Mouse (Mus musculus): ENCODE measurements around the gene Mmp20.

Gene Mmp20

DNA sequence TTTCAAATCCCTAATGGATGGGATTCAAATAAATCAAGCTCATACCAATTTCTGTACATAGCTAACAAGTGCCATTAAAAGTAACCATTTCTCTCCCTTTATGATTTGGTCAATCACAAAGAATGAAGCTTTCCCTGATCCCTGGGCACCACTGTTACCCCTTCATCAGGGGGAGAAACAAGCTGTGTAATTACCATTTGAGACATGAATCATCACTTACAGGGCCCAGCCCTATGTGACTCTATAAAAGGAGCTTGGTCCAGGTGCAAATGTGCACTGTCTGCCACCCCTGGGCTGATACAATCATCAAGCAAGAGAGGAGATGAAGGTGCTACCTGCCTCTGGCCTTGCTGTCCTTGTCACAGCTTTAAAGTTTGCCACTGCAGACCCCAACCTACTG is at the start of gene Mmp20:
Gene Mmp20 (plus strand): TSS at position 301 of the 400 bp plus-strand sequence.
- no peak for DNase-seq (ENCODE audit: low read depth, low spot score)

DNA sequence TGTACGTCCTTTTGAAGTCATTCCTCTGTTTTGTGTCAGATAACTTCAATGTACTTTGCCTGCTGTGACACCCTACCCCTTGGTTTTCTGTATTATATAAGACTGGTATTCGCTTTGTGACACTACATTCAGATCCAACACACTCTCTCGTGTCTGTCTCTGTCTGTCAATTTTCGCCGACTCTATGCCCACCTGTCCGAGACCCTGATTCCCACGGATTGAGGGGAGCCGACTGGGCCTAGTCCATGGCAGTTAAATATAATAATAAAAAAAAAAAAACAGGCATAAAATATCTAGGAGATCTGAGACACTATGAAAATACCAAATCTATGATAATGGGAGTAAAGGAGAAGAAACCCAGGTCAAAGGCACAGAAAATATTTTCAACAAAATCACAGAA is 38.0 kb upstream of the Mmp20 start:
- DNase-seq (ENCODE audit: low read depth, low spot score) = no peak

DNA sequence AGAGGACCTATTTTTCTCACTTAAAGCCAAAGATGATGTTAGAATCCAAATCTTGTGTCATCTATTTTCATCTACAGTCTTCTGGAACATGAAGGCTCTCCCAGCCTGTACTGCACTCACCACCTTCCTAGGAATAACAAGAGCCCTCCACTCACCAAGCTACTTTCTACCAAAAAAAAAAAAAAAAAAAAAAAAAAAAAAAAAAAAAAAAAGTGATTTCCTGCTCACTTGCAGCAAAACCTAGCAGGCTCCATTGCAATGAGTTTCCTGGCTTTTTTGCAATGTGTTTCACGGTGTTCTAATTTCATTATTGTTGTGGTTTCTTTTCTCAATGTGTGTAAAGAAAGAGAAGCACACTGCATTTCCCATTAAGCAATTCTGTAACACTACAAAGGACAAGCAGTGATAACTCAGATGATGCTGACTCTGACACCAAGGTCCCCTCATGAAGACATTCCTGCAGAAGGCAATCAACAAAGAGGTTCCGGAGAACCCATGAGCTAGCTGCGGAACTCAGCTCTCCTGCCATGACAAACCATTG is 34.7 kb upstream of the Mmp20 start:
- no peak for DNase-seq (ENCODE audit: low read depth, low spot score)

DNA sequence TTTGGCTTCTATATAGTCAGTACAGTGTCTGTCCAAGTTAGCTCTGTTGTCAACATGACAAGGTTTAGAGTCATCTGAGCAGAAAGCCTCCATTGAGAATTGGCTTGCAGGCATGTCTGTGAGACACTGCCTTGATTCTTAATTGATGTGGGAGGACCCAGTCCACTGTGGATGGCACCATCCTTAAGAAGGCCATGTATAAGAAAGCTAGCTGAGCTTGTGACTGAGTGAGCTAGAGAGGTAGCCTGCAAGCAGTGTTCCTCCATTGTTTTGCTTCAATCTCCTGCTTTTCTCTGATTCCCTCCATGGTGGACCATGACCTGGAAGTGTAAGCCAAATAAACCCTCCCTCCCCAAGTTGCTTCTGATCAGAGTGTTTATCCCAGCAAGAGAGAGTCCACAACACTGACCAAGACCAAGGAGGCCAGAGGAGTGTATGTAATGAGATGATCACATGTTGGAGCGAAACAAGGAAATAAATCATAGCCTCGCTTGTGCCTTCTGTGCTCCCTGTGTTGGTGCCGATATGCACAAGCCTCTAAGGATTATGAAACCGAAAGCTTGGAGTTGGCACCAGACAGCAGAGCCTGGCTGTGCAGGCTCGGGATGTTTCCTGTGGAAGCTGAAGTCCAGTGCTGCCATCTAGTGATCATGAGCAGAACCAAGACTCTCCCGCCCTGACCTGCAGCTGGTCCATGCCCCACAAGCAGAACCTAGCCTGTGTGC is 33.1 kb upstream of the Mmp20 start:
- peak; percentile 83 for DNase-seq (ENCODE audit: low read depth, low spot score)

DNA sequence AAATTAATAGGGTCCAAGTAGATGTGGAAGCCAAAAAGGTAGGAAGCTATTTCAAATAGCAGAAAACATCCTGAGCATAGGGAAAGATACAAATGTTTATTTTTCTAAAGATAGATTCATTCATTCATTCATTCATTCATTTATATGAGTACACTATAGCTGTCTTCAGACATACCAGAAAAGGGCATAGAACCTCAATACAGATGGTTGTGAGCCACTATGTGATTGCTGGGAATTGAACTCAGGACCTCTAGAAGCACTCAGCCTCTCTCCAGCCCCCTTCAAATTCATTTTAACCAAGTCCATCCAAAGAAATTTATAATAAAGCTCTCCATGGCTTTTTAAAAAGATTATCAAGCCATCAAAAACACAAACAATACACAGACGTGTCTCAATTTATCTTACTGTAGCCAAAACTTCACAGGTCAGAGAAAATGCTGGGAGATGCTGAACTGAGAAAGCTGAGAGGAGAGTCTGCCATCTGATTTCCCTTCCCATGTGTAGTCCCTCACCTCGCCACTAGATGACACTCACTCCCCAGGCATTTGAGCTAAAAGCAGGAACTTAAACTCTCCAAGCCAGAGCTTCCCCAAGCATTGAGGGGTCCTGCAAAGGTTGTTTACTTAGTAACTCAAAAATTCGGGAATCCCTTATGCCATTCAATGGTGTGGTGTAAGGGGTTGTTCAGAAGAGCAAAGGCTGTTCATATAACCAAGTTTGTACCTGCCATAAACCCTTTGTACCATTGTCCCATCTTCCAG is 24.9 kb upstream of the Mmp20 start:
- peak; percentile 73 for DNase-seq (ENCODE audit: low read depth, low spot score)

DNA sequence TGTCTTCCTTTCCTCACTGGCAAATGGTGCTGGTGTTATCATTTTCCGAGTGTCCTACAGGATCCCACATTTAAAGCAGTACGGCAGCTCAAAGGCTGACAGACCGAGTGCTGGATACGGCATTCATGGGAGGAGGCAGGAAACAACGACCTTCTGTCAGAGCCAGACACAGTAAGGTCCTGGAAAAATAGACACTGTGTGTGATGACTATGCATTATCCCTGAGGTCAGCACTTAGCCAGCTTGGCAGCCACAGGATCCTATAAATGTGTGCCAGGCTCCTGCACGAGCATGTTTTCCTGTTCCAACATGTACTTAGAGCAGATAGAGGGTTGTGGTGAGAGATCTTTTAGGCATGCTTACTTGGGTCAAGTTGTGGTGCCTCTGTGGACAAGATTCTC is 24.0 kb upstream of the Mmp20 start:
- no peak for DNase-seq (ENCODE audit: low read depth, low spot score)

DNA sequence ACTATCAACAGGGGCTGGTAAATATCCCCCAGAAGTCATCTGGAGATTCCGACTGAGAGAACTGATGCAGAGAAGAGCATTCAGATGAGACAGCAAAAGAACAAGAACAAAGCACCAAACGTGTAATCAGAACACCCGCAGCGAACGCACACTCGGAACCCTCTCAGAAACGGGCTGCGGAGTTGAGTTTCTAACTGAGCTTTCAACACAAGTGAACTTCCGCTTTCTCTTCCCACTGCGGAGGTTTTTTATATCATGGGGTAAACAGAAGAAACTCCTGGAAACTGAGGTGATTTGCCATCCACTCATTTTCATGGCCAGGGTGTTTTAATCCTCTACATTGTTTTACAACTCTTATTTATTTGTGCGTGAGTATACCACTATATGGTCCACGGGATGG is 22.4 kb upstream of the Mmp20 start:
- no peak for DNase-seq (ENCODE audit: low read depth, low spot score)

DNA sequence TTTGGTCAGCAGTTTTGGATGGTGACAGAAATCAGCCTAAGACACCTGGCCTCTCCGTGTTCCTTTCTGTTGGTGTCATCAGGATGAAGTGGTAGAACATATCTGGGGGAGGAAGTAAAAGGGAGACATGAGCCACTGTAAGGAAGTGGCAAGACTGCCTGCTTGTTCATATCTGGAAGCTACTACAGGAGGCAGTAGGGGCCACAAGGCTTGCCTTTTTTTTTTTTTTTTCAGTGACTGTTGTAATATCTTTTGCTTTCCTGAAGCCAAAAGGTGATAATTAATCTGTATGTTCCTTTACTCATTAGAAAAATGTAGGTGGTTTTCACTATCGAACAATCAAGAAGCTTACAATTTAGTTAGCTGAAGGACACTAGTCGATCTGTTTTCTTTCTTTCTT is 5.4 kb upstream of the Mmp20 start:
- no peak for DNase-seq (ENCODE audit: low read depth, low spot score)

DNA sequence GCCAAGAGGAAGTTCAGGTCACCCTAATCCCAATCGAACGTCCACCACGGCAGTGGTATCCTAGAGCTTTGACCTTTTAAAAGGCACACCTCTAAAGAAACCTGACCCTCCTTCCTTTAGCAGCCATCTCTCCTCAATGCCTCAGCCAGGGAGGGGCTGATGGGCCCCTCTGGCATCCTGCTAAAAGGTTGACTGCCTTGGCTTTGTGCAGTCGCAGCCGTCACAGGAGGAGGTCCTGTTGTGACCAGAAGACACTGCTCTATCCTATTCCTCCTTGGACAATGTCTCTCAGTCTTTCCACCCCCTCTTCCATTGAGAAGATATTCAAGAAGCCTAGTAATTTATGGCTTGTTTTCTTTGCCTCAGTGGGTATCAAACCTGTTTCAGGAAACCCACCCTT is 5.9 kb downstream of the Mmp20 start:
- peak; percentile 95 for DNase-seq (ENCODE audit: low read depth, low spot score)

DNA sequence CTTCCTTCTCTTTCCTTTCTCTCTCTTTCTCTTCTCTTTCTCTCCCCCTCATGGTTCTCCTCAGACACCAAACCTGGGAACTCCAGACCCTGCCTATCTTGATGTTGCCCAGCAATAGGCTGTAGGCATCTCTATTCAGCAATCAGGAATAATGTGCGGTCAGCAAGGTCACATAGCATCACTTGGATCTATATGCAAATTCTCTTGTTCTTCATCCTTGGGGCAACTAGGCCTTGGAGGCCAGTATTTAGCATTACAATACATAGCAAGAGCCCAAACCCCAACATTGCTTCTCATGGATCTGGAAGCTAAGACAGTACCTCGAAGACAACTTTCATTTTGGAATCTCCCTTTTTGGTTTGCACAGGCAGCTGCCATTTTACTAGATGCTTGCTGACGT is 19.9 kb downstream of the Mmp20 start:
- peak; percentile 23 for DNase-seq (ENCODE audit: low read depth, low spot score)

DNA sequence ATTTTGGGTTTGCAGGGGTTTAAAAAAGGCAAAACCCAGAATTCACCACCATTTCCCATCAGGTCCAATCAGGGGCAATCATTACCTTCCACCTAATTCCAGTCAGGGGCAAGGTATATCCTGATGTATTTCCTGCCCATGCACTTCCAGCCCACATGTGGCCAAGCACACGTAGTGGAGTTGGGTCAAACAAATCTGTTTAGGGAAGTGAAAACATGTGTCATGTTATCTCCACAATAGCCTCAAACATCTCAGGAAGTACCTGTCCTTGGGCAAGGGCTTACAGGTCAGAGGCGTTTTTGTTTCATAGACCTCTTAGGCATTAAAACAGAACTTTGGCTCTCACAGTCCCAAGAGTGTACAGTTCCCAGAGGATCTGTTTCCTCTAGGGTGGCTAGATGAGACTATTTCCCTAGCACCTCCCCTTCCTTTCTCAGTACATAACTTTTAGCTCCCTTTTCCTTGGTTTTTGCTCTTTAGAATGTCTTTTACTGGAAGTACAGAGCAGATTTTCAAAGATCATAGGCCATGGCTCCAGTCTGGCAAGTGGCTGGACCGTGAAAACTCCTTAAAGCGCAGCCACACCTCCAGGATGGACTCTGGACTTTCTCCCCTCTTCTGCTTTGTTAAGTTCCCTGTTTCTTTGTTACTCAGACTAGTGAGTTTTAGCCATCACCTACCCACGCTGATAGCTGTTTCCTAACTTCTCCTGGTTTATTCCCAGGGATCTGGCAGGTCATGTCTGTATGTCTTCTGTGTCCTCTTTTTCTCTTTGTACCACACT is 22.6 kb downstream of the Mmp20 start:
- DNase-seq (ENCODE audit: low read depth, low spot score) = no peak

DNA sequence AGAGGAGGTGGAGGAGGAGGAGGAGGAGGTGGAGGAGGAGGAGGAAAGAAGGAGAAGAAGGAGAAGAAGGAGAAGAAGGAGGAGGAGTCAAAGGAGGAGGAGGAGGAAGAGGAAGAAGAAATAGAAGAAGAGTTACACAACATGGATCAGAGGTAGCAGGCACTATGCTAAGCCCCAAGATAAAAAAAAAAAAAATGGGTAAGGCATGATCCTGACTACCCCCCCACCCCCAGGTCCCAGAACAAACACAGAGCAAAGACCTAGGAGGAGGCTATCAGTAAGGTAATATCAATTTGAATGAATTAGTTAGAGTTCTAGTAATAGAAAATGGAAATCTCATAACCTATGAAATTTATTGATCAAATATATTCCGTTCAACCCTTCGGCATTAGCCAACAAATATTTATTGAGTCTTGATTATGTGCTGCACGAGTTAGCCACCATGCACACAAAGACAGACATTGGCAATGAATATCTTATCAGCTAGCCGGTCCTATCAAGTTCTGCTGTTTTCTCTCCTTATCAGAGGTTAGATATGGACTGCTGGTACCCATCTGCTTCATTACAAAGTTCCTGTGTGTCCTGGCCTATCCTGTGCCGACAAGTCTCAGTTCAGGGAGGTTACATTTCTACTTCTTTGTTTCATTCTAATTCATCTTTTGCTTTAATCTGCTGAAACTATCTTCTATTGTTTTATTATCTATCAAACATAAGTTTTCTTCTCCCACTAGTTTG is 24.5 kb downstream of the Mmp20 start:
- DNase-seq (ENCODE audit: low read depth, low spot score) = no peak

DNA sequence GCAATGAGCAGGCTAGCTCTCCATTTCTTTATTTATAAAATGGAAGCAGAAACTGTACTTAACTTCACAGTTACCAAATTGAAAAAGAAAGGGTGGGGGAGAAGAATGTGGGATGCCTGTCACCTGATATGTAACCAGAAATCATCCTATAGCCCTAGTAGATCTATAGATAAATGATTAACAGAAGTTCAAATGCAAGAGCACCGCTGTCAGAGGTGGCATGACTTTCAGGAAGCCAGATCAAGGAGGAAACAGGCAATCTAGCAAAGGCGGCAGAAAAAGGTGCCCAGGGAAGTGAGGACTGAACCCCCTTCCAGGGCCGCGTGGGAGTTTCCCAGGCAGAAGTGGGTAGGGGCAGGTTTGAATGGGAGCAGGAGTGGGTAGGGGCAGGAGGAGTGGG is 29.9 kb downstream of the Mmp20 start:
- no peak for DNase-seq (ENCODE audit: low read depth, low spot score)

DNA sequence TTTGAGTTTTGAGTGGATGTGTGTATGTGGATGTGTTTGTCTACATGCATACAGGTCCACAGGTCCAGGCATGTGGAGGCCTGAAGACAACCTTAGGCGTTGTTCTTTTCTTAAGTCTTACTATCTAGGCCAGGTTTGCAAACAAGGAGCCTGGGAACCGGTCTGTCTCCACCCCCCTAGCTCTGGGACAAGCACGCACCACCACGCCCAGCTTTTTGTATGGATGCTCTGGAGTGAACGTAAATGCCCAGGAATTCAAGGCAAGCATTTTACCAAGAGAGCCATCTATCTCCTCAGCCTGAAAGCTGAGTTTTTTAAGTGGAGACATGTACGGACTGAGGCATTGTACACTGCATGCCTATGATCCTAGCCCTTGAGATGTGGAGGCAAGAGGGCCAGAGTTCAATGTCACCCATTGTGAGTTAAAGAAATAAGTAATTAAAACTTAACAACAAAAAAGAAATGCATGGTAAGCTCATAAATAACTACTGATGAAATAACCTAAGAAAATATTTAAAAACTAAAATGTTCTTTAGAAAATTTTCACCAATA is 31.5 kb downstream of the Mmp20 start:
- DNase-seq (ENCODE audit: low read depth, low spot score) = peak; percentile 55

DNA sequence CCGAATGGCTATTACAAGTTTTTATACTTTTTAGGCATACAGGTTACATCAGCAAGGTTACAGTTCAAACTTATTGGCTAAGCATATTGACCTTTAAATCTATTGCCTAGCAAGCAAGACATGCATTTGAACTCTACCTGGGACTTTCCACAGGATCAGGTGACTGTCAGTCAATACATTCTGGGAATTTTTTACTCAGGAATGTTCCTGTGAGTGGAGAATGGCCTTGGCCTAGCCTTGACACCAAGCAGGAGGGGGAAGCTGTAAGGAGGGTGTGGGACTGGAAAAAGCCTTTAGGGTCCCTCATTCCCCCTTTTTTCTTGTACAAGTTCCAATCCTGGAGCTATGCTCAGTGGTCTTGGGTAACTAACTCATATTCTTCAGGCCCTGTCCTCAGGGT is 33.3 kb downstream of the Mmp20 start:
- peak; percentile 44 for DNase-seq (ENCODE audit: low read depth, low spot score)

DNA sequence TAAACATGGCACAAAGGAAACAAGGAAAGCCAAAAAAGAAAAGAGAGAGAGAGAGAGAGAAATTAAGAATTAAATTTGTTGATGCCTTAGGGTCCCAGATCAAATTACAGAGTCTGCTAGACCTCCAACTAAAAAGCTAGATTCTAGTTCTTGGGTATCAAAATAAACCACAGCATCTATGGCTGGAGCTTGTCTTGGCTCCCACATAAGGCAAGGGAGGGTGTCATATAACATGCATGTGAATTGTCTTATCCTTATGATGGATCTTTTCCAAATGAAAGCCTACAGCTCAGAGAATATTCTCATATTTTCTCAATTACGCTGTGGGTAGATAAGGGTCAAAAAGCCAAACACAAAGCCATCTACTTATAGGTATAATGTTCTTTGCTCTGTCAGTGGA is 41.6 kb downstream of the Mmp20 start:
- no peak for DNase-seq (ENCODE audit: low read depth, low spot score)

DNA sequence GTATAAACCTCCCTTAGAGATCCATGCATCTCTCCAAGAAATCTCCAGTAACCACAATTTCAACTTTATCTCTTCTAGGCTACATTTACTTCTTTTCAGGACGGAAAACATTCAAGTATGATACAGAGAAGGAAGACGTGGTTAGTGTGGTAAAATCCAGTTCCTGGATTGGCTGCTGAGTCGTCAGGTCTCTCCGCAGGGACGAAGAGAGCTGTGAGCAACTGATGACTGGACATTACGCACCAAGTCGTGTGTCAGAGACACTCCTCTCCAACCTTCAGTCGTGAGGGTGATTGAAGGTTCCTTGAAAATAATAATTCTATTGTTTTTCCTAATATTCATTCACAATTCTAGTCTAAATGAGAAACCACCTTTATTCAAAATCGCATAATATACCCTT is 45.0 kb downstream of the Mmp20 start:
- DNase-seq (ENCODE audit: low read depth, low spot score) = no peak

DNA sequence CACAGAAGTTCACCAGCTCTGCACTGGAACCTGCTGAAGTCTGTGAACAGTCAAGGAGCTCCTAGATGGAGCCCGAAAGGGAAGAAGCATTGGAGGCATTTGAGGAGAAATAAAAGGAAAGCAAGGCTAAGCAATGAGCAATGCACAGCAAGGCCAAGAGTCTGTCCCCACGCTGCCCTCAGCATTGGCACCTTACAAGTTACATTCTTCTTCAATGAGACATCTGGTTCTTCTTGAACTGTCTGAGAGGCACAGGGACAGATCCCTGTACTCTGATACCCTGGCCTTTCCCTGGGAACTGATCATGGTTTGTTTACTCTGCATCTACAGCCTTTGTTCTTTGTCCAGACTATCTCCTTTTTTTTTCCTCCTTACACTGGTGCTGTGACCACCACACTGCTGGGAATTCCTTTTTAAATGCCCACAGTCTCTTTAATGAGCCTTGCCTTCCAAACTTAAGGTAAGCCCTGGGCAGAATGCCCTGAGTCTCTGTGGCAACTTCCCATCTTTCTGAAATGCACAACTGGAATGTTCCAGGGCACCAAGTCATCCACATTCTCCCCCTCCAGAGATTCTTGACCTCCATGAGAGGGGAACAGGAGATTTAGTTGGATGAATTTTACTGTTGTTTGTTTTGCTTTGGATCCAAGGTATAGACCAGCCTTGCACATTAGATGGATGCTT is 50.3 kb downstream of the Mmp20 start:
- DNase-seq (ENCODE audit: low read depth, low spot score) = no peak

DNA sequence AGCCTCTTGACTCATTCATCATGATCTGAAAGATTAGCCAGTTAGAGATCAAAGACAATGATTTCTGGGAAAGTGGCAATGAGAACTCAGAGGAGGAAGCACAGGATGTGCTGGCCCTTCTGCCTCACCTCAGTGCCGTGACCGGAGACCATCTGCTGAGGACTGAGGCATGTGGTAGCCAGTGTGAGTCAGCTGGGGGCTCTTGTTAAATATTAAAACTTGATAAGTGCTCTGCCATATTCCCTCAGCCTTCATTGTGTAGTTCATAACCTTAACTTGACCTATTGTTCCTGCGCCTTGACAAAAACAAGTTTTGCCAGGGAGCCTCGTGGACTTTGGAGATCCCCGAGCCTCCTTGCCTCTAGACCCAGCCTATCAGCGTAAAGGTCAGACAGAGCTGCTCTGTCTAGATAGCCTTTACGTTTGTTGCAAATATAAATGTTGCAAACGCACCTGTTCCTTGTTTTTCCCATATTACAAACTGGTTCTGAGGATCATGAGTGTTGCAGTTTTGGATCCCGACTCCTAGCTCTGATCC is 54.1 kb downstream of the Mmp20 start:
- no peak for DNase-seq (ENCODE audit: low read depth, low spot score)

DNA sequence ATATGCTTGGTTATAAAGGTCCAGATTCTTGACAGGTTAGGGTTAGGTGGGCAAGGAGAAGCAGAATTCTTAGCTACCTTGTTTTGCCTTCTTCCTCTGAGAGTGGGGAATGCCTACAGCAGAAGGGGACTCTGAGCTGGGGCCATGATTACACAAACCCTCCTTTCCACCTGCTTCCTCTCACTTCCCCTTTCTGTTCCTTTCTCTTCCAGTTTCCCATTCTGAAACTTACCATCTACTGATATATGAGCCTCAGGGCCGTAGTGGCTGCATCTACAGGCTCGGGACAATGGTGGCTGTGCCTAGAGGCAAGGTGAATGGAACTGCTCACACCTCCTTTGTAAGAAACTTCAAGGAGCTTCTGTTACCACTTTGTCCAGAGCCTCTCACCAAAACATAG is 58.0 kb downstream of the Mmp20 start:
- DNase-seq (ENCODE audit: low read depth, low spot score) = no peak

Measured in ZHBTc4 (cell line).